Comparison of ENCODE assay signal across 9 mouse cellular contexts in genomic region chrX:16894377-16895175, GRCm38 (mm10). TPM values are rescaled to one million over a fixed set of nuclear protein-coding genes. Genes with fewer than 3 reads are reported as not detected.
DNase-seq lines count a peak whose midpoint lies in the region; ATAC-seq and TF ChIP-seq lines count a peak whose summit lies in the region.
"Had no signal": no experiment of that assay in that cellular context is flagged by ENCODE, and none has a peak within 500 bp of the region (broad histone marks: within the 10 kb centered on the region; RNA-seq: fewer than 3 reads in every experiment).

No protein-coding gene starts in this region.

- intact Hi-C loops in left cerebral cortex, adult 2 months (cut with DNase I) = loop anchor here (2.0 to 10.0 kb wide), 5 partner anchors 88 to 1360 kb away; partner anchors contain the start of gene Kdm6a

- ATAC-seq in embryonic facial prominence, embryonic 14.5 days (ENCODE audit: low read depth) = peak; percentile 88
- 0 out of 2 replicates have a peak, but pooled peaks have one; percentile 47 for ATAC-seq in intestine, embryonic 14.5 days (replicated peaks; ENCODE audit: low FRiP score, low TSS enrichment, low read depth)

- H3K27ac ChIP-seq in left cerebral cortex, adult 2 months = no peak overlapping the region
- no peak overlapping the region for H3K27ac ChIP-seq in embryonic facial prominence, embryonic 14.5 days (replicated peaks; ENCODE audit: low read depth, low read length)
- H3K27ac ChIP-seq in intestine, embryonic 14.5 days (ENCODE audit: low read depth) = no peak overlapping the region
- H3K27ac ChIP-seq: embryonic facial prominence, embryonic 13.5 days had no signal

- no peak overlapping the region for H3K9ac ChIP-seq in embryonic facial prominence, embryonic 14.5 days (ENCODE audit: low read depth, low read length)
- no peak overlapping the region for H3K9ac ChIP-seq in intestine, embryonic 14.5 days (ENCODE audit: low read length)
- H3K9ac ChIP-seq: embryonic facial prominence, embryonic 13.5 days had no signal

- H3K4me2 ChIP-seq in embryonic facial prominence, embryonic 14.5 days (ENCODE audit: low read depth, low read length) = no peak overlapping the region
- H3K4me2 ChIP-seq in intestine, embryonic 14.5 days (ENCODE audit: low read length) = no peak overlapping the region
- H3K4me2 ChIP-seq: embryonic facial prominence, embryonic 13.5 days had no signal

- TF ChIP-seq CTCF in left cerebral cortex, adult 2 months (IDR thresholded peaks at IDR 0.05) = peak; percentile 81

- no peaks in the 10 kb centered on the region for H3K27me3 ChIP-seq in embryonic facial prominence, embryonic 14.5 days (replicated peaks; ENCODE audit: control insufficient read depth, insufficient read depth, low read length)
- H3K27me3 ChIP-seq in intestine, embryonic 14.5 days (replicated peaks; ENCODE audit: control insufficient read depth, insufficient read depth, low read length) = no peaks in the 10 kb centered on the region
- H3K27me3 ChIP-seq: embryonic facial prominence, embryonic 13.5 days had no signal

- no peaks in the 10 kb centered on the region for H3K4me1 ChIP-seq in embryonic facial prominence, embryonic 14.5 days (ENCODE audit: control insufficient read depth, insufficient read depth, low read length)
- H3K4me1 ChIP-seq in intestine, embryonic 14.5 days (replicated peaks; ENCODE audit: control insufficient read depth, insufficient read depth, low read length) = no peaks in the 10 kb centered on the region
- H3K4me1 ChIP-seq: embryonic facial prominence, embryonic 13.5 days had no signal

- 31% methylated on average over 5 of the region's 5 CpGs for WGBS in embryonic facial prominence, embryonic 14.5 days
- 29% methylated on average over 5 of the region's 5 CpGs for WGBS in intestine, embryonic 14.5 days

- H3K36me3 ChIP-seq in embryonic facial prominence, embryonic 14.5 days (ENCODE audit: control insufficient read depth, insufficient read depth, low read length) = no peaks in the 10 kb centered on the region
- H3K36me3 ChIP-seq in intestine, embryonic 14.5 days (ENCODE audit: control insufficient read depth, insufficient read depth, low read length) = no peaks in the 10 kb centered on the region
- H3K36me3 ChIP-seq: embryonic facial prominence, embryonic 13.5 days had no signal

- no peaks in the 10 kb centered on the region for H3K9me3 ChIP-seq in embryonic facial prominence, embryonic 14.5 days (ENCODE audit: control insufficient read depth, low read length)
- no peaks in the 10 kb centered on the region for H3K9me3 ChIP-seq in intestine, embryonic 14.5 days (ENCODE audit: control insufficient read depth, low read length)
- H3K9me3 ChIP-seq: embryonic facial prominence, embryonic 13.5 days had no signal

- no peak overlapping the region for H3K4me3 ChIP-seq in left cerebral cortex, adult 2 months
- H3K4me3 ChIP-seq in embryonic facial prominence, embryonic 14.5 days (ENCODE audit: low read depth, low read length) = no peak overlapping the region
- H3K4me3 ChIP-seq in intestine, embryonic 14.5 days (ENCODE audit: low read depth, low read length) = no peak overlapping the region
- H3K4me3 ChIP-seq: embryonic facial prominence, embryonic 13.5 days had no signal

- peak in 1 of 2 experiments; percentile 13 for DNase-seq in left cerebral cortex, adult 2 months (ENCODE audit: extremely low spot score in 1 of 2, low spot score in 2 of 2)
- no peak for DNase-seq in left cerebral cortex, adult 18-20 months (ENCODE audit: low spot score in 2 of 2)
- DNase-seq in adrenal gland, postnatal 10 days = peak; percentile 32
- DNase-seq in embryonic facial prominence, embryonic 14.5 days (ENCODE audit: low spot score) = peak; percentile 77
- no peak for DNase-seq in intestine, embryonic 14.5 days (ENCODE audit: low spot score)
- DNase-seq in lung, postnatal 25 days (ENCODE audit: low spot score) = peak; percentile 48
- DNase-seq in thymus, postnatal 25 days = no peak
- no peak for DNase-seq in c-Kit-positive CD71-positive TER-119-positive erythroid progenitor cells, embryonic 14.5 days (ENCODE audit: low spot score)

RNA-seq across cellular contexts. Expression of gene Ndp, which starts 17.0 kb away (rescaled TPM):
- total RNA-seq in left cerebral cortex, adult 2 months (2021) = 1 to 10 TPM; 7.6 to 8.1 TPM
- total RNA-seq in left cerebral cortex, adult 18-20 months (2021) = 10 to 100 TPM in 1 of 2 experiments, 1 to 10 TPM in 1; 7.7 to 11.5 TPM
- total RNA-seq in adrenal gland, postnatal 10 days (2021) = under 1 TPM; 0.15 to 0.30 TPM
- 2.8 and 3.3 TPM in 2 replicates for polyA plus RNA-seq in embryonic facial prominence, embryonic 14.5 days (2014; fragmentation: Nextera tagmentation; extraction: Ambion mirVana)
- 0.12 TPM in 1 of 2 replicates, not detected in the other for polyA plus RNA-seq in intestine, embryonic 14.5 days (2014; fragmentation: Nextera tagmentation; extraction: Ambion mirVana)

Comparison
In these comparisons a context has a peak if more than half of its experiments do, and no peak if none do; other contexts are left out.
1. DNase-seq: peak in adrenal gland, postnatal 10 days (single experiment), embryonic facial prominence, embryonic 14.5 days (single experiment) and lung, postnatal 25 days (single experiment); none in left cerebral cortex, adult 18-20 months (0 of 2), intestine, embryonic 14.5 days (single experiment), thymus, postnatal 25 days (single experiment) and c-Kit-positive CD71-positive TER-119-positive erythroid progenitor cells, embryonic 14.5 days (single experiment).
2. RNA of gene Ndp, which starts 17.0 kb away (total RNA-seq): 7.7 to 11.5 TPM in left cerebral cortex, adult 18-20 months and 7.6 to 8.1 TPM in left cerebral cortex, adult 2 months; 0.15 to 0.30 TPM in adrenal gland, postnatal 10 days; every median in the first group is over 4 times any median in the second.